Mouse (Mus musculus): ENCODE measurements around the gene Etnk1. TPM values are rescaled to one million over a fixed set of nuclear protein-coding genes. Genes with fewer than 3 reads are reported as not detected.
A peak's percentile ranks its signal among the peaks of the same experiment; 100 is the strongest.
"Not testable (repeated sequence)": the region's sequence is repeated elsewhere in the genome, so short reads cannot be mapped to it uniquely, and the experiment has no call there.

The Etnk1 gene
- total RNA-seq (2021) = 10 to 100 TPM; 79.6 to 81.5 TPM
- long read RNA-seq, experiment 1, full-length matches to known transcripts = 13 of 23 reads
- long read RNA-seq, experiment 1, partial matches to known transcripts = 0 of 23 reads
- long read RNA-seq, experiment 1, other reads (novel, unspliced or antisense) = 10 of 23 reads
- long read RNA-seq, experiment 2, full-length matches to known transcripts = 6 of 13 reads
- long read RNA-seq, experiment 2, partial matches to known transcripts = 1 of 13 reads
- long read RNA-seq, experiment 2, other reads (novel, unspliced or antisense) = 6 of 13 reads

GRCm38 (mm10) chr6:143166452-143167357 is at the start of gene Etnk1:
Gene Etnk1 (plus strand): TSS chr6:143167221.
- peak; percentile 98 for DNase-seq

- DNase-seq = no peak
Measured at GRCm38 (mm10) chr6:143119325-143119724, 47.7 kb upstream of the Etnk1 start.

- DNase-seq = no peak
Measured at GRCm38 (mm10) chr6:143125721-143126120, 41.3 kb upstream of the Etnk1 start.

GRCm38 (mm10) chr6:143129466-143129865 is 37.6 kb upstream of the Etnk1 start:
- no peak for DNase-seq

- no peak for DNase-seq
Measured at GRCm38 (mm10) chr6:143129952-143130351, 37.1 kb upstream of the Etnk1 start.

- DNase-seq = no peak
Measured at GRCm38 (mm10) chr6:143130411-143130810, 36.6 kb upstream of the Etnk1 start.

- no peak for DNase-seq
Measured at GRCm38 (mm10) chr6:143131895-143132652, 34.9 kb upstream of the Etnk1 start.

GRCm38 (mm10) chr6:143133150-143133549 is 33.9 kb upstream of the Etnk1 start:
- no peak for DNase-seq

- no peak for DNase-seq
Measured at GRCm38 (mm10) chr6:143135097-143135496, 31.9 kb upstream of the Etnk1 start.

- no peak for DNase-seq
Measured at GRCm38 (mm10) chr6:143136688-143137087, 30.3 kb upstream of the Etnk1 start.

GRCm38 (mm10) chr6:143137341-143137740 is 29.7 kb upstream of the Etnk1 start:
- no peak for DNase-seq

GRCm38 (mm10) chr6:143139417-143139816 is 27.6 kb upstream of the Etnk1 start:
- DNase-seq = no peak

- peak; percentile 45 for DNase-seq
Measured at GRCm38 (mm10) chr6:143140884-143141283, 26.1 kb upstream of the Etnk1 start.

- not testable (repeated sequence) for DNase-seq
Measured at GRCm38 (mm10) chr6:143141624-143142592, 25.1 kb upstream of the Etnk1 start.

- no peak for DNase-seq
Measured at GRCm38 (mm10) chr6:143142861-143143260, 24.2 kb upstream of the Etnk1 start.

GRCm38 (mm10) chr6:143143321-143143720 is 23.7 kb upstream of the Etnk1 start:
- DNase-seq = no peak

- DNase-seq = no peak
Measured at GRCm38 (mm10) chr6:143143775-143144273, 23.2 kb upstream of the Etnk1 start.

- DNase-seq = no peak
Measured at GRCm38 (mm10) chr6:143144556-143144955, 22.5 kb upstream of the Etnk1 start.

- no peak for DNase-seq
Measured at GRCm38 (mm10) chr6:143145051-143145450, 22.0 kb upstream of the Etnk1 start.

- DNase-seq = no peak
Measured at GRCm38 (mm10) chr6:143146756-143147155, 20.3 kb upstream of the Etnk1 start.

GRCm38 (mm10) chr6:143148868-143149267 is 18.2 kb upstream of the Etnk1 start:
- no peak for DNase-seq
